Mouse (Mus musculus) spleen, adult 2 months (tissue): ENCODE data around the gene Creb1. TPM values are rescaled to one million over a fixed set of nuclear protein-coding genes. Genes with fewer than 3 reads are reported as not detected.

Experiments used
- DNase-seq, 2 experiments: peaks; one replicate each; pipeline versions ENCODE4 v3.0.0 to v3.0.0-alpha.2; 2012 to 2021; ENCODE audit warnings: low spot score in 2 of 2, low read depth in 1 of 2
- H3K27ac ChIP-seq: fragments of 200-500 bp; 2 replicates; pipeline ENCODE4 v1.5.1; 2012; ENCODE audit warnings: low read length, inconsistent platforms; ENCODE audit not compliant: insufficient read depth
- H3K27me3 ChIP-seq: fragments of 200-500 bp; 2 replicates; pipeline ENCODE4 v1.6.1; 2012; ENCODE audit warnings: mild to moderate bottlenecking, moderate library complexity, low read length, inconsistent platforms; ENCODE audit not compliant: control insufficient read depth, insufficient read depth
- H3K36me3 ChIP-seq: fragments of 200-500 bp; 2 replicates; pipeline ENCODE4 v1.6.1; 2012; ENCODE audit warnings: mild to moderate bottlenecking, low read length, inconsistent platforms; ENCODE audit not compliant: control insufficient read depth, insufficient read depth
- H3K4me1 ChIP-seq: fragments of 200-500 bp; 2 replicates; pipeline ENCODE4 v1.6.1; 2011; ENCODE audit warnings: inconsistent platforms; ENCODE audit not compliant: control insufficient read depth, insufficient read depth, insufficient read length
- H3K4me3 ChIP-seq: fragments of 200-500 bp; 2 replicates; pipeline ENCODE4 v1.5.1; 2011; ENCODE audit warnings: mild to moderate bottlenecking, inconsistent platforms; ENCODE audit not compliant: insufficient read depth, insufficient read length; ENCODE audit errors: extremely low read depth
- CTCF ChIP-seq: fragments of 200-500 bp; IDR thresholded peaks from 2 replicates; pipeline ENCODE4 v1.5.1; 2011; ENCODE audit warnings: mild to moderate bottlenecking, inconsistent platforms; ENCODE audit not compliant: insufficient read depth, insufficient read length, insufficient replicate concordance; ENCODE audit errors: extremely low read depth
- POLR2A ChIP-seq: fragments of 200-500 bp; IDR thresholded peaks from 2 replicates; pipeline ENCODE4 v1.6.1; 2011; ENCODE audit warnings: low read depth, low read length, inconsistent platforms
- WGBS: fragments of 180-500 bp; shearing (Covaris S2); methylation state at CpG from one replicate; pipeline ENCODE4 v1.1.7; 2018; 5-methylcytosine and 5-hydroxymethylcytosine counted together
- polyA plus RNA-seq: library from polyadenylated mRNA; depleted of rRNA; stranded (reverse); fragments of >200 nt; gene quantifications from 2 replicates; pipeline ENCODE4 v1.2.3, GENCODE M21; 2012

Creb1 gene
- polyA plus RNA-seq, 1 experiment, result 26.1 TPM

DNA sequence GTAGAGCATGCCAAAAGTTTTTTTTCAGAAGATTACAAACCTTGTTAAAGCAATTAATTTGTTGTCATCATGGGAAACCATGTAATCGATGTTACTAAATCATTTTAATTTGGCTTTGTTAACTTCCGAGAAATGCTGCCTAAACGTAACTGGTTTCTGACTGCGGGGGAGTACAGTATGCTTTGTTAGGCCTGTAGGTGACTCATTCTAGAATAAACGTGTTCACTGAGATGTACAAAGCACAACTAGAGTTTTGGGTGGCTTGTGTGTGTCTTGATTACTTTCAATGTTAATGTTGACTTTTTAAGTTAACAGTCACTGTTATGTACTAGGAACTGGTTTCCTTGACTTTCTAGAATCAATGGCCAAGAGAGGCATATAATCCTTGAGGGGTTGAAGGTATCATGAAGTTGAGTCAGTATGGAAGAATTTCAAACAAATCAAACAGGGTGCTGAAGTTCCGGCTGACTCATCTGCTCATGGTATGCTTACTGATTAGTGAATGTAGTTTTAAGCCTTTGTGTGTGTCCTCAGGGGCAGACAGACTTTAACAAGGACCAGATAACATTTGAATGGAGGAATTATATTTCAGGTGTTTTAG lies 68.9 kb downstream of the Creb1 start:
- Histone ChIP-seq H3K4me1 (no peaks in the 10 kb centered on the region), H3K36me3 (peaks cover 11% of the 10 kb centered on the region), H3K4me3 (no peak overlapping the region), H3K27me3 (no peaks in the 10 kb centered on the region), H3K27ac (no peak overlapping the region)
- 91% methylated on average over 6 of the region's 6 CpGs for WGBS
- DNase-seq, result no peak
- TF ChIP-seq CTCF (no peak), POLR2A (no peak)

DNA sequence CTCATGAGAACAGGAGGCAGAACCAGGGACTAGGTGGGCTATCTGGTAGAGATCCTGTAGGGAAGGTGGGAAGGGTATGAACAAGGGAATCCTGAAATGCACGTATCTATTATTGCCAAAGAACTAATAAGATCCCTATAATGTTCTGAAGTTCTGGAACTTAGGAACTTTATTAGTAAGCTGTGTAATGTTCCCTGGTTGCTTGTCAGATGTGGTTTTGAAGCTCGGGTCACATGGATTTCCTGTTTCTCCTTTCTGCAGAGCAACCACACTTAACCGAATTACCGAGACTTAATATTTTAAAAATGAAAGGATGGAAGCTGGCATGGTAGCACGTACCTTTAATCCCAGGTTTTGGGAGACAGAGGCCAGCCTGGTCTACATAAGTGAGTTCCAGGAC lies 70.9 kb downstream of the Creb1 start:
- 21% methylated on average over 5 of the region's 5 CpGs for WGBS
- TF ChIP-seq POLR2A (no peak), CTCF (no peak)
- Histone ChIP-seq H3K4me3 (no peak overlapping the region), H3K4me1 (no peaks in the 10 kb centered on the region), H3K27ac (no peak overlapping the region), H3K27me3 (no peaks in the 10 kb centered on the region), H3K36me3 (peaks cover 9% of the 10 kb centered on the region)
- no peak for DNase-seq

DNA sequence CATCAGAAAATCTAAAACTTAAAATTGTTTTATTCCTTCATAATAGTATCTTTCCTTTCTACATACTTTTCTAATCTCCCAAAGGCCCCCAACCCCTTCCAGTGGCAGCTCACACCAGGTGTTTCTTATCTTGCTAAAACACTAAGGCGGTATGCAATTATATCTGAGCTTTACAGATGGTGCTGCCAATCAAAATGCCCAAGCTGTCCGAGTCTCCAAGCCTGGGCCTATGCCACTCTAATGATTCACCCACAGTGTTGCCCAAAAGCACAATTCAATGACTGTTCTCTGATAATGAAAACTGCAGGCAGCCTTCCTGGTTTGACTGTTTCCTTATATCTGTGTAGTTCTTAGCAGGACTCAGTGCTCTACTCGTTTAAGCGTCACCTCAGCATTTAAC lies 76.7 kb downstream of the Creb1 start:
- no peaks in the 10 kb centered on the region for H3K27me3 ChIP-seq
- H3K4me3 ChIP-seq, result no peak overlapping the region
- H3K36me3 ChIP-seq, result peaks cover 3% of the 10 kb centered on the region; the same call in 1 of the 2 replicates
- TF ChIP-seq POLR2A (no peak), CTCF (no peak)
- no peak overlapping the region for H3K27ac ChIP-seq
- 75% methylated on average over 4 of the region's 4 CpGs for WGBS
- no peak for DNase-seq
- H3K4me1 ChIP-seq, result no peaks in the 10 kb centered on the region

GRCm38 (mm10) chr1:64609976-64610375 lies 77.5 kb downstream of the Creb1 start:
- Histone ChIP-seq H3K27me3 (no peaks in the 10 kb centered on the region), H3K36me3 (0 out of 2 replicates have a peak, but pooled peaks cover 1% of the 10 kb centered on the region), H3K27ac (no peak overlapping the region), H3K4me1 (no peaks in the 10 kb centered on the region), H3K4me3 (no peak overlapping the region)
- DNase-seq, result no peak
- no peak for TF ChIP-seq CTCF
- WGBS, result 94% methylated on average over 9 of the region's 9 CpGs

GRCm38 (mm10) chr1:64614311-64614710 lies 81.9 kb downstream of the Creb1 start:
- no peak overlapping the region for H3K27ac ChIP-seq
- DNase-seq, result no peak
- no peaks in the 10 kb centered on the region for H3K27me3 ChIP-seq
- TF ChIP-seq CTCF (no peak), POLR2A (no peak)
- no peaks in the 10 kb centered on the region for H3K36me3 ChIP-seq
- no peak overlapping the region for H3K4me3 ChIP-seq
- 94% methylated on average over 9 of the region's 9 CpGs for WGBS
- H3K4me1 ChIP-seq, result no peaks in the 10 kb centered on the region

DNA sequence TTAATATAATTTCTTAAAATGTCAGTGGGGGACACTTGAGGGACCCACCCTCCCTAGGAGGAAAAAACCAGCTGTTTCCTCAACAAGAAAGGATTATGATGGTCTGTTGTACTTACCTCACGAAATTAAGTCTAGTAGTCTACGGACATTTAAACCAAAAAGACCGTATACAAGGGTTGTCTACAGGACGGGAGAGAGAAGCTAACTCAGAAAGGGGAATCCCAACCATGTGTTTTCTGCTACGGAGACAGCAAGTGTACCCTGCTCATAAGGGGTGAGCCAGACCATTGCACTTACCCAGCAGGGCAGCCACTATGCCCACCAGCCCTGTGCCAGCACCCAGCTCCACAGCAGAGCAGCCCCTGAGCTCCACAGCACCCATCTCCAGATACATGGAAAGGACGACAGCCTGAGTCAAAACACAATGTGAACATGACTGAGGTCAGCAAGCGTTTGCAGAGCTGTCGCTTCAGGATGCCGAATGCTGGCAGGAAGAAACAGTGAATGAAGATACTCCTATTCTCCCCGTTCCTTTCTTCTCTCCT lies 82.4 kb downstream of the Creb1 start:
- Histone ChIP-seq H3K27me3 (no peaks in the 10 kb centered on the region), H3K27ac (no peak overlapping the region), H3K4me1 (no peaks in the 10 kb centered on the region), H3K4me3 (no peak overlapping the region), H3K36me3 (no peaks in the 10 kb centered on the region)
- WGBS, result 88% methylated on average over 10 of the region's 10 CpGs
- TF ChIP-seq CTCF (no peak), POLR2A (no peak)
- DNase-seq, result no peak

- no peaks in the 10 kb centered on the region for H3K27me3 ChIP-seq
- TF ChIP-seq POLR2A (no peak), CTCF (no peak)
- 88% methylated on average over 11 of the region's 11 CpGs for WGBS
- H3K36me3 ChIP-seq, result no peaks in the 10 kb centered on the region
- no peak for DNase-seq
- H3K27ac ChIP-seq, result no peak overlapping the region
- H3K4me3 ChIP-seq, result no peak overlapping the region
- H3K4me1 ChIP-seq, result no peaks in the 10 kb centered on the region
Observed at GRCm38 (mm10) chr1:64615531-64615991, 83.1 kb downstream of the Creb1 start.
